Mouse (Mus musculus) E14TG2a.4 (cell line): ENCODE data around the gene Atxn10.

Experiments used
- CTCF ChIP-seq: conservative IDR thresholded peaks from 2 replicates; pipeline ENCODE4 v1.5.1; 2014; ENCODE audit warnings: low read length
- NANOG ChIP-seq: IDR thresholded peaks from 2 replicates; pipeline ENCODE4 v1.6.1; 2014; ENCODE audit warnings: borderline replicate concordance, low read length, mixed read lengths
- POU5F1 ChIP-seq: IDR thresholded peaks from 2 replicates; pipeline ENCODE4 v1.6.1; 2014; ENCODE audit warnings: low read length, borderline replicate concordance

- TF ChIP-seq CTCF (no peak), POU5F1 (no peak), NANOG (no peak)
These were observed 24.9 kb upstream of the Atxn10 start for GRCm38 (mm10) chr15:85311058-85311657.
